Mouse (Mus musculus) kidney, embryonic 15.5 days (tissue): ENCODE measurements at regions not wholly inside any gene's neighbourhood (a gene's known extent, or its start where the extent isn't known, plus 50 kb on each side); places are given as distances from the start of the nearest gene placed in this dataset.

Experiments used
- ATAC-seq: fragments of 200-750 bp; cut with Nextera tagmentation; replicated peaks from 2 replicates; pipeline ENCODE4 v1.8.0; 2017; ENCODE audit warnings: moderate TSS enrichment; ENCODE audit not compliant: low FRiP score
- H3K27ac ChIP-seq: fragments of 300-500 bp; sonication (generic); 2 replicates; pipeline ENCODE4 v1.5.1; 2015; ENCODE audit warnings: mild to moderate bottlenecking, inconsistent platforms
- H3K27me3 ChIP-seq: fragments of 300-500 bp; sonication (generic); 2 replicates; pipeline ENCODE4 v1.6.1; 2015; ENCODE audit warnings: inconsistent platforms
- H3K36me3 ChIP-seq: fragments of 300-500 bp; sonication (generic); 2 replicates; pipeline ENCODE4 v1.6.1; 2015; ENCODE audit warnings: inconsistent platforms
- H3K4me1 ChIP-seq: fragments of 300-500 bp; sonication (generic); 2 replicates; pipeline ENCODE4 v1.6.1; 2015; ENCODE audit warnings: inconsistent platforms
- H3K4me2 ChIP-seq: fragments of 300-500 bp; sonication (generic); 2 replicates; pipeline ENCODE4 v1.6.1; 2015; ENCODE audit warnings: moderate library complexity, mild to moderate bottlenecking, inconsistent platforms
- H3K4me3 ChIP-seq: fragments of 300-500 bp; sonication (generic); replicated peaks from 2 replicates; pipeline ENCODE4 v1.5.1; 2015; ENCODE audit warnings: mild to moderate bottlenecking, inconsistent platforms
- H3K9ac ChIP-seq: fragments of 300-500 bp; sonication (generic); 2 replicates; pipeline ENCODE4 v1.6.1; 2015; ENCODE audit warnings: mild to moderate bottlenecking, inconsistent platforms
- H3K9me3 ChIP-seq: fragments of 300-500 bp; sonication (generic); replicated peaks from 2 replicates; pipeline ENCODE4 v1.6.1; 2016; ENCODE audit warnings: inconsistent platforms
- WGBS: fragments of 180-500 bp; shearing (Covaris S2); methylation state at CpG from one replicate; pipeline ENCODE4 v1.1.7; 2015; ENCODE audit warnings: mixed read lengths; 5-methylcytosine and 5-hydroxymethylcytosine counted together

GRCm38 (mm10) chr10:66752237-66752810 is 343.6 kb upstream of the Jmjd1c start:
- peak; percentile 49; the same call in 1 of the 2 replicates for ATAC-seq

GRCm38 (mm10) chr10:66756866-66757265 is 339.1 kb upstream of the Jmjd1c start:
- Histone ChIP-seq H3K4me1 (no peaks in the 10 kb centered on the region), H3K4me3 (no peak overlapping the region), H3K36me3 (no peaks in the 10 kb centered on the region), H3K9me3 (no peaks in the 10 kb centered on the region), H3K4me2 (no peak overlapping the region), H3K27me3 (no peaks in the 10 kb centered on the region), H3K9ac (no peak overlapping the region), H3K27ac (no peak overlapping the region)
- no peak for ATAC-seq
- WGBS = 84% methylated on average over 4 of the region's 4 CpGs

More at GRCm38 (mm10) chr10:66752237-66752810, 343.6 kb upstream of the Jmjd1c start:
- H3K9ac ChIP-seq = no peak overlapping the region
- H3K4me3 ChIP-seq = no peak overlapping the region
- H3K9me3 ChIP-seq = no peaks in the 10 kb centered on the region
- H3K27me3 ChIP-seq = no peaks in the 10 kb centered on the region
- H3K27ac ChIP-seq = no peak overlapping the region
- no peaks in the 10 kb centered on the region for H3K36me3 ChIP-seq
- no peak overlapping the region for H3K4me2 ChIP-seq
- 56% methylated on average over 7 of the region's 7 CpGs for WGBS
- no peaks in the 10 kb centered on the region for H3K4me1 ChIP-seq

GRCm38 (mm10) chr10:66770161-66771030 is 325.5 kb upstream of the Jmjd1c start:
- 36% methylated on average over 21 of the region's 21 CpGs for WGBS
- Histone ChIP-seq H3K4me1 (peaks cover 5% of the 10 kb centered on the region; the same call in 1 of the 2 replicates), H3K4me3 (no peak overlapping the region), H3K4me2 (peak overlapping the region; percentile 39), H3K36me3 (no peaks in the 10 kb centered on the region), H3K27ac (no peak overlapping the region), H3K9me3 (peaks cover 19% of the 10 kb centered on the region), H3K9ac (no peak overlapping the region), H3K27me3 (no peaks in the 10 kb centered on the region)
- peak; percentile 36; the same call in 1 of the 2 replicates for ATAC-seq

DNA sequence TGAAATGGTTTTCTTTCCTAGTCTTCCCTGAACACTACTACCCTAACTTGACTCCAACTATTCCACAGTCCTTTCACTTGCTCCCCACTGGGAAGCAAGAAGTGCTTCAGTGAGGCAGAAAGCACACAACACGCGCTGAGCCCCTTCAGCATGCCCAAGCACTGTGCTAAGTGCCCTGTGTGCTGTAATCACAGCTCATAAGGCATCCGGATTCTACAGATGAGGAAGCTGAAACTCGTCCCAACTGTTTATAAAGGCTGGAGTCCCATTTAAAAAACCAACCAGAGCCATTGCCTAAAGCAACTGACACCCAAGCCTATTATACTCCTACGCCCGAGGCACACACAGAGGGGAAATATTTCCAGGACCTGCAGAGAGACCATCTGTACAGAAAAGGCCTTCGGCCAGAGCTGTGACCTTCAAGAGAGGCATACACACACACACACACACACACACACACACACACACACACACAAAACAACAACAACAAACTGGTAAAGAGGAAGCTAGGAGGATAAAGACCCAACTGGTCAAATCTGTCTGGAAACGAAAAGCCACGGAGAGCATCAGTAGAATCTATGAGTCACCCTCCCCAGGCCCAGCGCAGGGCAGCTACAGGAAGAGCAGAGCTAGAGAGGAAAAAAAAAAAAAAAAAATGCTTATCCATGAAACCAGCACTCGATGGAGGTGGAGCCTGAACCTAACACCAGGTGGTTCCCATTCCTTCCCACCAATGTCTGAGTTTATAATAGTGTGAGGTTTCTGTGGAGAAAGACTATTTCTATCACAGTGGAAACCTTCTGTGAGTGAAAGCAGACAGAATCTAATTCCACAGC is 315.4 kb upstream of the Jmjd1c start:
- 49% methylated on average over 11 of the region's 11 CpGs for WGBS
- H3K27ac ChIP-seq = peak overlapping the region; percentile 68
- peak; percentile 71 for ATAC-seq

DNA sequence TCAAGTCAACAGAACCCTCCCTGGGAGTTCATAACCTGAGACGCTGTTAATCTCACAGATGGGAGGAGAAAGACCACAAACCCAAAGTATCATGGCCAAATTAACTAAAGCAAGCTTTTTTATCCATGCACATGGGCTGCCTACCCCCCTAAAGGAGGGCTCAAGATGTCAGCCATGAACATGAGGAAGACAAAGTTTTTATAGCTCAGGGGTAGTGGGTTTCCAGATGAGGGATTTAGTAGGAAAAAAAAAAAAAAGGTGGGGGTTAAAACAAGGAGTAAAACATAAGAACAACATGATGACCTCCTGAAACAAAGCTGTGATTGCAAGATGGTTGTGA is 314.8 kb upstream of the Jmjd1c start:
- peak overlapping the region; percentile 68 for H3K27ac ChIP-seq
- no peak overlapping the region for H3K4me2 ChIP-seq
- H3K4me1 ChIP-seq = no peaks in the 10 kb centered on the region
- H3K4me3 ChIP-seq = no peak overlapping the region
- H3K9me3 ChIP-seq = no peaks in the 10 kb centered on the region
- H3K27me3 ChIP-seq = no peaks in the 10 kb centered on the region
- no peak overlapping the region for H3K9ac ChIP-seq
- H3K36me3 ChIP-seq = no peaks in the 10 kb centered on the region
- 28% methylated on average over 1 of the region's 1 CpGs for WGBS
- ATAC-seq = peak; percentile 43; the same call in 1 of the 2 replicates

More for the DNA sequence above, 315.4 kb upstream of the Jmjd1c start:
- no peak overlapping the region for H3K9ac ChIP-seq
- H3K27me3 ChIP-seq = no peaks in the 10 kb centered on the region
- no peak overlapping the region for H3K4me3 ChIP-seq
- H3K9me3 ChIP-seq = no peaks in the 10 kb centered on the region
- no peaks in the 10 kb centered on the region for H3K36me3 ChIP-seq
- H3K4me2 ChIP-seq = no peak overlapping the region
- no peaks in the 10 kb centered on the region for H3K4me1 ChIP-seq

DNA sequence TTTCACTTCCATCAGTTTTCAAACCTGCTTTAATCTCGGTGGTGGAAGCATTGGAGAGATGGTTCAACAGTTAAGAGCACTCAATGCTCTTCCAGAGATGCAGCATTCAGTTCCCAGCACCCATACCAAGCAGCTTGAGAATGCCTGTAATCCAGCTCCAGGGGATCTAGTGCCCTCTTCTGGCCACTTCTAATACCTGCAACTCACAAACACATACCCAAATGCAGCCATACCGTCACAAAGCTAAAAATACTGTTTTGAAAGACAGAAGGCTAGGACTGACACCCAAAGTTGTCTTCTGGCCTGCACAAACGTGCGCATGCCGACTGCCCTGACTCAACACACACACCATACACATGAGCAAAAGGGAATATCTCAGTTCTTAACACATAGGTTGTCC is 313.9 kb upstream of the Jmjd1c start:
- no peaks in the 10 kb centered on the region for H3K36me3 ChIP-seq
- H3K4me1 ChIP-seq = no peaks in the 10 kb centered on the region
- H3K27me3 ChIP-seq = no peaks in the 10 kb centered on the region
- H3K27ac ChIP-seq = no peak overlapping the region
- no peaks in the 10 kb centered on the region for H3K9me3 ChIP-seq
- H3K4me3 ChIP-seq = no peak overlapping the region
- no peak overlapping the region for H3K9ac ChIP-seq
- 94% methylated on average over 5 of the region's 5 CpGs for WGBS
- ATAC-seq = no peak
- H3K4me2 ChIP-seq = no peak overlapping the region

GRCm38 (mm10) chr10:66787812-66788211 is 308.1 kb upstream of the Jmjd1c start:
- no peak overlapping the region for H3K9ac ChIP-seq
- no peak overlapping the region for H3K27ac ChIP-seq
- H3K4me3 ChIP-seq = no peak overlapping the region
- 61% methylated on average over 7 of the region's 7 CpGs for WGBS
- no peak for ATAC-seq
- no peak overlapping the region for H3K4me2 ChIP-seq
- no peaks in the 10 kb centered on the region for H3K27me3 ChIP-seq
- no peaks in the 10 kb centered on the region for H3K4me1 ChIP-seq
- H3K36me3 ChIP-seq = no peaks in the 10 kb centered on the region
- H3K9me3 ChIP-seq = no peaks in the 10 kb centered on the region

DNA sequence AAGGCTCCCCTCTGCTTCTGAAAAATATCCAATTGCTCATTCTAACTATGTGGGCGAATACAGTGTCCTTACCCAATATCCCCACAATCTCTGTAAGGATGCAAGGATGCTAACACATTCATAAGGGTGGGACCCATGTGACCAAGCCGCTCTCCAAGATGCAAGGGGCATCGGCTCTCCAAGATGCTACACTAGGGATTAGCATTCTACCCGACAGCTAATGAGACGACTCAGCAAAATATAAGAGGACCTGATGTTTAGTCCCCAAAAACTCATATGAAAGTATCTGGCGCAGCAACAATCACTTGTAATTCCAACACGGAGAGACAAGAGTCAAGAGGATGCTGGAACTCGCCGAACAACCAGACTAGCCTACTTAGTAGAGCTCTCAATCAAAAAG is 299.6 kb upstream of the Jmjd1c start:
- ATAC-seq = no peak
- H3K27ac ChIP-seq = no peak overlapping the region
- H3K4me2 ChIP-seq = no peak overlapping the region
- no peaks in the 10 kb centered on the region for H3K9me3 ChIP-seq
- no peak overlapping the region for H3K4me3 ChIP-seq
- H3K9ac ChIP-seq = no peak overlapping the region
- H3K27me3 ChIP-seq = no peaks in the 10 kb centered on the region
- H3K36me3 ChIP-seq = no peaks in the 10 kb centered on the region
- WGBS = 94% methylated on average over 9 of the region's 9 CpGs
- no peaks in the 10 kb centered on the region for H3K4me1 ChIP-seq

GRCm38 (mm10) chr10:66802691-66803090 is 293.2 kb upstream of the Jmjd1c start:
- no peak for ATAC-seq
- Histone ChIP-seq H3K36me3 (no peaks in the 10 kb centered on the region), H3K4me1 (no peaks in the 10 kb centered on the region), H3K27me3 (no peaks in the 10 kb centered on the region), H3K9ac (no peak overlapping the region), H3K27ac (no peak overlapping the region), H3K4me2 (no peak overlapping the region), H3K9me3 (no peaks in the 10 kb centered on the region), H3K4me3 (no peak overlapping the region)
- 77% methylated on average over 1 of the region's 1 CpGs for WGBS

DNA sequence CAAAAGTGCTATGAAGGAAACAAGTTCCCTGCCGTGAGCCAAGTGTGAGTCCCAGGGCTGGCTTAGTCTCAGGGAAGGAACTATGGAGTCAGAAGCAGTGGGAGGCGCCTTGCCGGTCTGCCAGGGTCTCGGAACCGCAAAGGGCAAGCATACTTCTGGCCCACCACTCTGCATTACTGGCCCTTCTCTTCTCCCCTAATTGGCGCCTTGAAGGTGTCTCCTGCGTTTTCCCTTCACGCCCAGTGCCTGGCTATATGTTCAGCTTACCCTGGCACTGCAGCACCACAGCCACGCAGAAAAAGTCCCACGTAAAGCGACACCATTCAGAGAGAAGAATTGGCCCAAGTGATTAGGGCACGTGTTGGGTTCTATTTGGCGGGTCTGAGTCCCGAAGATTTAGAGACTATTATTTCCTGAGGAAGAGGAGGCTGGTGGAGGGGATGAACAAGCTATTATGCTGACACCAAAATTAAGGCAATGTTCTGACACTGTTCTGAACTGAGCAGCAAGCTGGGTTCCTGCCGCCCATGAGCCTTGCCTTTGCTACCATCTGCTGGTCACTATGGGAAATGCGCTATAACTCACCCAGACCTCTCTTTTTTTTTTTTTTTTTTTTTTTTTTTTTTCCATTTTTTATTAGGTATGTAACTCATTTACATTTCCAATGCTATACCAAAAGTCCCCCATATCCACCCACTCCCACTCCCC is 288.5 kb upstream of the Jmjd1c start:
- 47% methylated on average over 16 of the region's 16 CpGs for WGBS
- H3K27ac ChIP-seq = no peak overlapping the region
- H3K4me1 ChIP-seq = no peaks in the 10 kb centered on the region
- 0 out of 2 replicates have a peak, but pooled peaks have one; percentile 36 for ATAC-seq
- no peaks in the 10 kb centered on the region for H3K36me3 ChIP-seq
- 0 out of 2 replicates have a peak, but pooled peaks cover under 1% of the 10 kb centered on the region for H3K27me3 ChIP-seq
- H3K9me3 ChIP-seq = no peaks in the 10 kb centered on the region
- no peak overlapping the region for H3K9ac ChIP-seq
- no peak overlapping the region for H3K4me2 ChIP-seq
- no peak overlapping the region for H3K4me3 ChIP-seq

DNA sequence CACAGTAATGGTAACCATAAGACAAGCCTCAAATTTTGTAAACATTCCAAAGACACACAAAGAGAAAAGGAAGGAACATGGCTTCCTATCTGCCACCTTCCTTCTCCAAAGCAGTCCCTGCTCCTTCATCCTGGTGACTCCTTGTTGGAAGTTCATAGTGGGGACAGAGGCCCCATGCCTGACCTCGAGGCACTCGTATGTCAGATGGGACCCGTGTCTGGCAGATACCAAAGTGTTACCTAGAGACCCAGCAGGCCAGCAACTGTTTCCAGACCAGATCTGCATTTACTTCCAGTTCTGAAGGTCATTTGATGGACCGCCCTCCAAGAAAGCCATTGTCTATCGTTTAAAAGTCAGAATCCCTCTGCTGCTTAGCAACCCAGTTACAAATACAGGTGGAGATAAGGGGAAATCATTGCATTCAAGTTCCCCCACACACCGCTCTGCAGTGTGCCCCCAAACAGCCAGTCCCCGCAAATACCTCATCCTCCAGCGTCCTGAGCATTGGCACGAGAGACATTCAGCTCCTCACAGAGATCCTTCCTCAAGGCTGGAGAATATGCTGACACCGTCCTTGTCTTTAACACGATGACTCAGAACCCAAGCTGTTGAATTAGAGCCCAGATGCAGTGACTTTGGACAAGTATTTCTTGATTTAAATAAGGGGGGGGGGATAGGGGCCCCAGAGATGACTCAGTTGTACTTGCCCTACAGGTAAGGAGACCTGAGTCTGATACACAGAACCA is 283.2 kb upstream of the Jmjd1c start:
- H3K27me3 ChIP-seq = 0 out of 2 replicates have a peak, but pooled peaks cover 5% of the 10 kb centered on the region
- H3K27ac ChIP-seq = no peak overlapping the region
- no peak overlapping the region for H3K4me3 ChIP-seq
- H3K36me3 ChIP-seq = no peaks in the 10 kb centered on the region
- no peak for ATAC-seq
- no peaks in the 10 kb centered on the region for H3K9me3 ChIP-seq
- WGBS = 87% methylated on average over 11 of the region's 11 CpGs
- peaks cover 13% of the 10 kb centered on the region for H3K4me1 ChIP-seq
- H3K9ac ChIP-seq = no peak overlapping the region
- H3K4me2 ChIP-seq = no peak overlapping the region
